Comparison of ENCODE assay signal across 8 mouse cellular contexts in the genomic region with DNA sequence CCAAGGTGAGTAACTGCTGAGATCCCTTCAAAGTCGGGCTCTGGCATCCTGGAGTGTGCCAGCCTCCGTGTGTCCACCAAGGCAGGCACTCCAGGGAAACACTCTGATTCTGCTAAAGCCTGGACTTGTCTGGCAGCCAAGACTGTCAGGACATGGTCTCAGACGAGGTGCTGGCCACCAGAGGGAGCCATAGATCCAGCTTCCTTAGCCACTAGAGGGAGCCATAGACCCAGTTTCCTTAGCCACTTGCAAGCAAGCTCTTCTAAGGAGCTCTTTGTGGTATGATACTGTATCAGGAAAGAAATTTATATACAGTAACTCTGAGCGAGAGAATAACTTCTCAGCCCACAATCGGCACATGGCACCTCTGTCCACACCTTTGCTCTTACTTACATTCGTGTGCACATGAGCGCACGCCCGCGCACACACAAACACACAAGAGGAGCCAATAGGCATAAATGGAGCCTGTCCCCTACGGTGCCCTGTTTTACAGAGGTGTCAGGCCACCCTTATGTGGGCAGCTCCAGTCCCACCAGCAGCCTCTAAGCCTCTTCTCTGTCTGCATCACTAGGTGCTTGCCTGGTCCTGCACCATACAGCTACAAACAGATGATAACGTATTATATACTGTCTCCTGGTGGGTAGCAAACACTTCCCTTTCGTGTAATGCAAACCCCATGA. TPM values are rescaled to one million over a fixed set of nuclear protein-coding genes. Genes with fewer than 3 reads are reported as not detected.
DNase-seq lines count a peak whose midpoint lies in the region; ATAC-seq and TF ChIP-seq lines count a peak whose summit lies in the region.

No protein-coding gene starts in this region.

- TF ChIP-seq POLR2A in MEL (IDR thresholded peaks at IDR 0.05; ENCODE audit: control insufficient read depth in 1 of 2, insufficient read depth in 1 of 2, low read depth in 1 of 2, low read length in 2 of 2, poor library complexity in 1 of 2): no peak
- TF ChIP-seq POLR2A in cerebellum, adult 2 months (IDR thresholded peaks at IDR 0.05; ENCODE audit: borderline replicate concordance, insufficient read depth, low read length): no peak
- no peak for TF ChIP-seq POLR2A in olfactory bulb, adult 2 months (IDR thresholded peaks at IDR 0.05; ENCODE audit: insufficient read depth, low read depth, low read length)

- peak; percentile 92 for DNase-seq in MEL (ENCODE audit: low read depth, low spot score)
- DNase-seq in cerebellum, adult 2 months: peak; percentile 90 to 97
- DNase-seq in forebrain, postnatal 0 days: peak; percentile 97
- peak; percentile 97 for DNase-seq in heart, postnatal 4 days
- DNase-seq in layer of hippocampus, adult 2 months (ENCODE audit: low spot score in 2 of 2): peak; percentile 92 to 98
- DNase-seq in lung, embryonic 14.5 days: peak; percentile 98
- DNase-seq in thymus, adult 18-20 months: peak; percentile 50 to 58

- no peaks in the 10 kb centered on the region for H3K79me2 ChIP-seq in MEL (ENCODE audit: control insufficient read depth, insufficient read depth, low read length, poor library complexity)

- peaks cover 0 to 6% of the 10 kb centered on the region in 2 experiments; a peak in 2 of 4 replicates for H3K36me3 ChIP-seq in MEL (ENCODE audit: control insufficient read depth in 1 of 2, insufficient read depth in 2 of 2, low read length in 2 of 2)
- no peaks in the 10 kb centered on the region for H3K36me3 ChIP-seq in forebrain, postnatal 0 days (ENCODE audit: insufficient read depth)
- H3K36me3 ChIP-seq in lung, embryonic 14.5 days (ENCODE audit: insufficient read depth): no peaks in the 10 kb centered on the region

- H3K9me3 ChIP-seq in MEL (replicated peaks; ENCODE audit: insufficient read depth, low read length): no peaks in the 10 kb centered on the region
- H3K9me3 ChIP-seq in forebrain, postnatal 0 days (ENCODE audit: low read length): no peaks in the 10 kb centered on the region
- no peaks in the 10 kb centered on the region for H3K9me3 ChIP-seq in lung, embryonic 14.5 days (ENCODE audit: low read depth, low read length)

- TF ChIP-seq EP300 in MEL (IDR thresholded peaks at IDR 0.05; ENCODE audit: low read depth in 1 of 2, low read length in 2 of 2): no peak

- 40% methylated on average over 13 of the region's 13 CpGs for WGBS in cerebellum, adult 2 months
- 41% methylated on average over 13 of the region's 13 CpGs for WGBS in forebrain, postnatal 0 days
- WGBS in lung, embryonic 14.5 days: 42% methylated on average over 13 of the region's 13 CpGs
- WGBS in olfactory bulb, adult 2 months: 40% methylated on average over 13 of the region's 13 CpGs

- TF ChIP-seq CTCF in MEL (IDR thresholded peaks at IDR 0.05 in 2 of 3, conservative IDR thresholded peaks at IDR 0.05 in 1 of 3; ENCODE audit: control insufficient read depth in 1 of 3, insufficient read depth in 1 of 3, low read depth in 2 of 3, low read length in 3 of 3, poor library complexity in 1 of 3, severe bottlenecking in 1 of 3): peak in 2 of 3 experiments; percentile 99 to 100; a peak in 5 of 6 replicates
- peak; percentile 100 for TF ChIP-seq CTCF in cerebellum, adult 2 months (IDR thresholded peaks at IDR 0.05; ENCODE audit: borderline replicate concordance, insufficient read depth, low read depth, low read length)
- TF ChIP-seq CTCF in forebrain, postnatal 0 days (IDR thresholded peaks at IDR 0.05; ENCODE audit: low read depth): peak; percentile 100
- peak; percentile 100 for TF ChIP-seq CTCF in layer of hippocampus, adult 2 months (conservative IDR thresholded peaks at IDR 0.05)
- peak; percentile 100 for TF ChIP-seq CTCF in lung, embryonic 14.5 days (IDR thresholded peaks at IDR 0.05; ENCODE audit: low read depth)
- peak; percentile 98 for TF ChIP-seq CTCF in olfactory bulb, adult 2 months (IDR thresholded peaks at IDR 0.05; ENCODE audit: insufficient read depth, low read depth, low read length)

- H3K4me2 ChIP-seq in forebrain, postnatal 0 days (ENCODE audit: low read depth): no peak overlapping the region
- H3K4me2 ChIP-seq in lung, embryonic 14.5 days: no peak overlapping the region

- ATAC-seq in forebrain, postnatal 0 days: peak; percentile 88
- peak; percentile 57 for ATAC-seq in lung, embryonic 14.5 days (ENCODE audit: insufficient read depth)

- H3K27me3 ChIP-seq in MEL (ENCODE audit: control insufficient read depth in 1 of 2, insufficient read depth in 2 of 2, low read length in 2 of 2): no peaks in the 10 kb centered on the region; a peak in 1 of 4 replicates
- H3K27me3 ChIP-seq in cerebellum, adult 2 months (ENCODE audit: control insufficient read depth, insufficient read depth, low read length): no peaks in the 10 kb centered on the region
- no peaks in the 10 kb centered on the region for H3K27me3 ChIP-seq in forebrain, postnatal 0 days (ENCODE audit: insufficient read depth, low read length)
- no peaks in the 10 kb centered on the region for H3K27me3 ChIP-seq in lung, embryonic 14.5 days (ENCODE audit: insufficient read depth, low read length)

- H3K4me3 ChIP-seq in MEL (ENCODE audit: control insufficient read depth in 1 of 2, insufficient read depth in 1 of 2, low read depth in 2 of 2, low read length in 2 of 2): no peak overlapping the region
- H3K4me3 ChIP-seq in cerebellum, adult 2 months (replicated peaks; ENCODE audit: insufficient read depth, low read depth, low read length): no peak overlapping the region
- H3K4me3 ChIP-seq in forebrain, postnatal 0 days (ENCODE audit: low read depth, low read length): no peak overlapping the region
- no peak overlapping the region for H3K4me3 ChIP-seq in layer of hippocampus, adult 2 months
- H3K4me3 ChIP-seq in lung, embryonic 14.5 days (ENCODE audit: low read depth, low read length): no peak overlapping the region
- no peak overlapping the region for H3K4me3 ChIP-seq in olfactory bulb, adult 2 months (ENCODE audit: insufficient read depth, low read depth, low read length)

- peaks cover 0 to 9% of the 10 kb centered on the region in 2 experiments for H3K4me1 ChIP-seq in MEL (ENCODE audit: control insufficient read depth in 1 of 2, insufficient read depth in 2 of 2, low read length in 2 of 2)
- peaks cover 8% of the 10 kb centered on the region; the same call in 1 of the 2 replicates for H3K4me1 ChIP-seq in cerebellum, adult 2 months (ENCODE audit: control insufficient read depth, insufficient read depth, low read length)
- H3K4me1 ChIP-seq in forebrain, postnatal 0 days (ENCODE audit: insufficient read depth): no peaks in the 10 kb centered on the region
- peaks cover 9% of the 10 kb centered on the region; the same call in 1 of the 2 replicates for H3K4me1 ChIP-seq in lung, embryonic 14.5 days (ENCODE audit: insufficient read depth)
- H3K4me1 ChIP-seq in olfactory bulb, adult 2 months (ENCODE audit: control insufficient read depth, insufficient read depth, low read length): peaks cover 9% of the 10 kb centered on the region; the same call in 1 of the 2 replicates

- TF ChIP-seq RAD21 in MEL (IDR thresholded peaks at IDR 0.05; ENCODE audit: low read depth, low read length): peak; percentile 99

- no peak overlapping the region for H3K9ac ChIP-seq in MEL (ENCODE audit: control insufficient read depth, low read depth, low read length, poor library complexity, severe bottlenecking)
- H3K9ac ChIP-seq in forebrain, postnatal 0 days: no peak overlapping the region
- H3K9ac ChIP-seq in lung, embryonic 14.5 days: 0 out of 2 replicates have a peak overlapping the region, but pooled peaks have one; percentile 13

- H3K27ac ChIP-seq in MEL (ENCODE audit: control insufficient read depth, low read depth, low read length): no peak overlapping the region
- H3K27ac ChIP-seq in cerebellum, adult 2 months (ENCODE audit: insufficient read depth, low read length): no peak overlapping the region
- H3K27ac ChIP-seq in forebrain, postnatal 0 days (ENCODE audit: low read depth, low read length): no peak overlapping the region
- no peak overlapping the region for H3K27ac ChIP-seq in layer of hippocampus, adult 2 months
- peak overlapping the region; percentile 72 for H3K27ac ChIP-seq in lung, embryonic 14.5 days (ENCODE audit: low read depth)
- H3K27ac ChIP-seq in olfactory bulb, adult 2 months (ENCODE audit: insufficient read depth, low read depth, low read length): no peak overlapping the region

TF ChIP-seq in MEL, 35 proteins besides CTCF, POLR2A, EP300 and RAD21 (continues in another document):
- 0 out of 2 replicates have a peak, but pooled peaks have one; percentile 21 for TF ChIP-seq MYC (IDR thresholded peaks at IDR 0.05; ENCODE audit: low read depth, low read length)
- TF ChIP-seq ZNF384 (IDR thresholded peaks at IDR 0.05; ENCODE audit: low read depth, low read length): peak; percentile 39; the same call in 1 of the 2 replicates
- no peak for TF ChIP-seq GABPA (IDR thresholded peaks at IDR 0.05; ENCODE audit: low read depth, low read length)
- TF ChIP-seq UBTF (IDR thresholded peaks at IDR 0.05; ENCODE audit: borderline replicate concordance, insufficient read depth, low read depth, low read length): no peak
- TF ChIP-seq TCF12 (IDR thresholded peaks at IDR 0.05; ENCODE audit: low read depth, low read length): no peak
- TF ChIP-seq NRF1 (IDR thresholded peaks at IDR 0.05; ENCODE audit: insufficient read depth, low read depth, low read length, poor library complexity, severe bottlenecking): 0 out of 2 replicates have a peak, but pooled peaks have one; percentile 6
- TF ChIP-seq SMC3 (IDR thresholded peaks at IDR 0.05; ENCODE audit: low read depth, low read length): peak; percentile 100
- 0 out of 2 replicates have a peak, but pooled peaks have one; percentile 26 for TF ChIP-seq GATA1 (IDR thresholded peaks at IDR 0.05; ENCODE audit: low read depth, low read length)
- no peak for TF ChIP-seq MYB (IDR thresholded peaks at IDR 0.05; ENCODE audit: low read depth, low read length)
- TF ChIP-seq JUND (IDR thresholded peaks at IDR 0.05; ENCODE audit: low read depth, low read length): peak; percentile 81; the same call in 1 of the 2 replicates
- no peak for TF ChIP-seq POLR2AphosphoS2 (IDR thresholded peaks at IDR 0.05; ENCODE audit: low read length)
- TF ChIP-seq MEF2A (IDR thresholded peaks at IDR 0.05; ENCODE audit: extremely low read depth, insufficient replicate concordance, low read depth, low read length, poor library complexity, severe bottlenecking): no peak

RNA-seq across cellular contexts. Expression of a gene that starts 35.6 kb away (rescaled TPM):
- 0.33 and 0.46 TPM in 2 replicates for total RNA-seq in MEL (2012; rRNA removed)
- 1 to 10 TPM in 1 of 2 experiments, not detected in 1; 1.3 TPM for polyA plus RNA-seq in MEL (2012; ENCODE audit: insufficient read depth in 1 of 2, insufficient read length in 2 of 2, low read depth in 1 of 2, low replicate concordance in 2 of 2, missing spikeins in 1 of 2)
- 45.7 and 52.8 TPM in 2 replicates for polyA plus RNA-seq in cerebellum, adult 2 months (2012; rRNA removed)
- 24.7 and 28.4 TPM in 2 replicates for total RNA-seq in forebrain, postnatal 0 days (2014; rRNA removed)
- polyA plus RNA-seq in forebrain, postnatal 0 days (2015; fragmentation: Nextera tagmentation; extraction: Ambion mirVana): 11.7 and 12.6 TPM in 2 replicates
- 10 to 100 TPM; 70.4 to 74.9 TPM for total RNA-seq in heart, postnatal 4 days (2021)
- total RNA-seq in layer of hippocampus, adult 2 months (2021): 1 to 10 TPM; 3.2 to 4.8 TPM
- polyA plus RNA-seq in lung, embryonic 14.5 days (2014; fragmentation: Nextera tagmentation; extraction: Ambion mirVana): 204 and 217 TPM in 2 replicates
- polyA plus RNA-seq in olfactory bulb, adult 2 months (2012; ENCODE audit: insufficient read depth, insufficient read length, low replicate concordance, missing spikeins): not detected in 2 replicates
